ENCODE assay signal across 19 mouse cellular contexts in genomic region chr10:84707752-84708530, GRCm38 (mm10). TPM values are rescaled to one million over a fixed set of nuclear protein-coding genes. Genes with fewer than 3 reads are reported as not detected.
DNase-seq lines count a peak whose midpoint lies in the region; ATAC-seq and TF ChIP-seq lines count a peak whose summit lies in the region.
"Had no signal": no experiment of that assay in that cellular context is flagged by ENCODE, and none has a peak within 500 bp of the region (broad histone marks: within the 10 kb centered on the region; RNA-seq: fewer than 3 reads in every experiment).

No protein-coding gene starts in this region.

- no peaks in the 10 kb centered on the region for H3K27me3 ChIP-seq in forebrain, embryonic 16.5 days (replicated peaks; ENCODE audit: control insufficient read depth, insufficient read depth, low read length)
- H3K27me3 ChIP-seq in forebrain, embryonic 12.5 days, result peaks cover 42% of the 10 kb centered on the region
- H3K27me3 ChIP-seq in kidney, postnatal 0 days (ENCODE audit: insufficient read depth, low read length), result no peaks in the 10 kb centered on the region
- H3K27me3 ChIP-seq in kidney, embryonic 15.5 days, result no peaks in the 10 kb centered on the region
- 0 out of 2 replicates have a peak, but pooled peaks cover 5% of the 10 kb centered on the region for H3K27me3 ChIP-seq in midbrain, embryonic 14.5 days (ENCODE audit: control insufficient read depth, insufficient read depth, low read length)
- H3K27me3 ChIP-seq: embryonic facial prominence, embryonic 15.5 days; heart, embryonic 12.5 days; liver, embryonic 15.5 days had no signal

- H3K4me2 ChIP-seq in forebrain, embryonic 16.5 days (ENCODE audit: low read length), result no peak overlapping the region
- no peak overlapping the region for H3K4me2 ChIP-seq in forebrain, embryonic 12.5 days
- no peak overlapping the region for H3K4me2 ChIP-seq in kidney, postnatal 0 days (ENCODE audit: low read length)
- no peak overlapping the region for H3K4me2 ChIP-seq in kidney, embryonic 15.5 days
- H3K4me2 ChIP-seq in midbrain, embryonic 14.5 days (ENCODE audit: low read length), result no peak overlapping the region
- H3K4me2 ChIP-seq: embryonic facial prominence, embryonic 15.5 days; heart, embryonic 12.5 days; limb, embryonic 13.5 days; liver, embryonic 15.5 days had no signal

- ATAC-seq in forebrain, embryonic 16.5 days, result peak; percentile 18; the same call in 1 of the 2 replicates
- no peak for ATAC-seq in forebrain, embryonic 12.5 days (ENCODE audit: low FRiP score)
- ATAC-seq in kidney, postnatal 0 days (replicated peaks; ENCODE audit: low FRiP score, low read depth), result no peak
- no peak for ATAC-seq in kidney, embryonic 15.5 days (replicated peaks; ENCODE audit: low FRiP score)
- ATAC-seq in midbrain, embryonic 14.5 days (ENCODE audit: low FRiP score, low TSS enrichment), result no peak

- no peaks in the 10 kb centered on the region for H3K9me3 ChIP-seq in forebrain, embryonic 16.5 days (ENCODE audit: control insufficient read depth, low read length)
- no peaks in the 10 kb centered on the region for H3K9me3 ChIP-seq in forebrain, embryonic 12.5 days
- no peaks in the 10 kb centered on the region for H3K9me3 ChIP-seq in kidney, postnatal 0 days (replicated peaks; ENCODE audit: low read length)
- no peaks in the 10 kb centered on the region for H3K9me3 ChIP-seq in kidney, embryonic 15.5 days (replicated peaks)
- H3K9me3 ChIP-seq in midbrain, embryonic 14.5 days (ENCODE audit: control insufficient read depth, low read length), result no peaks in the 10 kb centered on the region
- H3K9me3 ChIP-seq: embryonic facial prominence, embryonic 15.5 days; heart, embryonic 12.5 days; limb, embryonic 13.5 days; liver, embryonic 15.5 days had no signal

- H3K4me3 ChIP-seq in forebrain, embryonic 16.5 days (replicated peaks; ENCODE audit: low read length), result no peak overlapping the region
- H3K4me3 ChIP-seq in forebrain, embryonic 12.5 days (replicated peaks), result no peak overlapping the region
- no peak overlapping the region for H3K4me3 ChIP-seq in kidney, postnatal 0 days (replicated peaks; ENCODE audit: low read depth, low read length)
- H3K4me3 ChIP-seq in kidney, embryonic 15.5 days (replicated peaks), result no peak overlapping the region
- no peak overlapping the region for H3K4me3 ChIP-seq in midbrain, embryonic 14.5 days (replicated peaks; ENCODE audit: low read depth, low read length)
- H3K4me3 ChIP-seq: embryonic facial prominence, embryonic 15.5 days; heart, embryonic 12.5 days; limb, embryonic 13.5 days; liver, embryonic 15.5 days had no signal

- no peak overlapping the region for H3K27ac ChIP-seq in forebrain, embryonic 16.5 days (ENCODE audit: low read length)
- no peak overlapping the region for H3K27ac ChIP-seq in forebrain, embryonic 12.5 days
- no peak overlapping the region for H3K27ac ChIP-seq in kidney, postnatal 0 days
- H3K27ac ChIP-seq in kidney, embryonic 15.5 days, result no peak overlapping the region
- no peak overlapping the region for H3K27ac ChIP-seq in midbrain, embryonic 14.5 days (replicated peaks; ENCODE audit: low read depth, low read length)
- H3K27ac ChIP-seq: embryonic facial prominence, embryonic 15.5 days; limb, embryonic 13.5 days; stomach, postnatal 0 days had no signal

- TF ChIP-seq CTCF in kidney, postnatal 0 days (IDR thresholded peaks at IDR 0.05; ENCODE audit: low read depth), result no peak

- H3K36me3 ChIP-seq in forebrain, embryonic 16.5 days (ENCODE audit: control insufficient read depth, insufficient read depth), result no peaks in the 10 kb centered on the region
- 0 out of 2 replicates have a peak, but pooled peaks cover 3% of the 10 kb centered on the region for H3K36me3 ChIP-seq in forebrain, embryonic 12.5 days (replicated peaks)
- H3K36me3 ChIP-seq in kidney, postnatal 0 days (ENCODE audit: insufficient read depth, low read length), result no peaks in the 10 kb centered on the region
- H3K36me3 ChIP-seq in kidney, embryonic 15.5 days, result peaks cover 10% of the 10 kb centered on the region
- no peaks in the 10 kb centered on the region for H3K36me3 ChIP-seq in midbrain, embryonic 14.5 days (ENCODE audit: control insufficient read depth, insufficient read depth, low read length)
- H3K36me3 ChIP-seq: embryonic facial prominence, embryonic 15.5 days; heart, embryonic 12.5 days had no signal

- WGBS in forebrain, embryonic 16.5 days, result 9% methylated on average over 14 of the region's 14 CpGs
- WGBS in forebrain, embryonic 12.5 days, result 15% methylated on average over 14 of the region's 14 CpGs
- WGBS in kidney, postnatal 0 days, result 55% methylated on average over 14 of the region's 14 CpGs
- WGBS in kidney, embryonic 15.5 days, result 39% methylated on average over 14 of the region's 14 CpGs
- 11% methylated on average over 14 of the region's 14 CpGs for WGBS in midbrain, embryonic 14.5 days

- DNase-seq in kidney, postnatal 0 days (ENCODE audit: low spot score), result peak; percentile 19
- peak; percentile 33 for DNase-seq in WW6 (ENCODE audit: low read depth, low spot score)
- DNase-seq in midbrain, embryonic 14.5 days, result peak; percentile 52
- no peak for DNase-seq in thymus, postnatal 14 days
- no peak for DNase-seq in urinary bladder, postnatal 10 days (ENCODE audit: low spot score)
- DNase-seq: adrenal gland, adult 2 months; cerebellum, adult 2 months; gastrocnemius, postnatal 10 days; kidney, postnatal 10 days; layer of hippocampus, adult 9-11 months had no signal

- H3K4me1 ChIP-seq in forebrain, embryonic 16.5 days (replicated peaks; ENCODE audit: control insufficient read depth, insufficient read depth, low read length), result peaks cover 12% of the 10 kb centered on the region
- peaks cover 62% of the 10 kb centered on the region for H3K4me1 ChIP-seq in forebrain, embryonic 12.5 days
- peaks cover 14% of the 10 kb centered on the region; the same call in 1 of the 2 replicates for H3K4me1 ChIP-seq in kidney, postnatal 0 days (replicated peaks; ENCODE audit: insufficient read depth, low read length)
- H3K4me1 ChIP-seq in kidney, embryonic 15.5 days, result peaks cover 27% of the 10 kb centered on the region
- peaks cover 55% of the 10 kb centered on the region for H3K4me1 ChIP-seq in midbrain, embryonic 14.5 days (ENCODE audit: control insufficient read depth, insufficient read depth, low read length)
- H3K4me1 ChIP-seq: limb, embryonic 13.5 days; liver, embryonic 15.5 days had no signal

- H3K9ac ChIP-seq in forebrain, embryonic 16.5 days (replicated peaks; ENCODE audit: low read depth, low read length), result no peak overlapping the region
- H3K9ac ChIP-seq in forebrain, embryonic 12.5 days, result no peak overlapping the region
- H3K9ac ChIP-seq in kidney, postnatal 0 days (ENCODE audit: low read depth, low read length), result no peak overlapping the region
- H3K9ac ChIP-seq in kidney, embryonic 15.5 days, result no peak overlapping the region
- no peak overlapping the region for H3K9ac ChIP-seq in midbrain, embryonic 14.5 days (replicated peaks; ENCODE audit: low read length)
- H3K9ac ChIP-seq: embryonic facial prominence, embryonic 15.5 days; heart, embryonic 12.5 days; limb, embryonic 13.5 days; liver, embryonic 15.5 days had no signal

RNA-seq across cellular contexts. Expression of gene Rfx4, which starts 47.9 kb away (rescaled TPM):
- polyA plus RNA-seq in forebrain, embryonic 16.5 days (2015; fragmentation: Nextera tagmentation; extraction: Ambion mirVana), result 6.9 and 7.2 TPM in 2 replicates
- polyA plus RNA-seq in forebrain, embryonic 12.5 days (2016; fragmentation: Nextera tagmentation; extraction: Ambion mirVana), result 24.8 and 26.5 TPM in 2 replicates
- polyA plus RNA-seq in kidney, postnatal 0 days (2015; fragmentation: Nextera tagmentation; extraction: Ambion mirVana), result 0.05 and 0.18 TPM in 2 replicates
- polyA plus RNA-seq in kidney, embryonic 15.5 days (2015; fragmentation: Nextera tagmentation; extraction: Ambion mirVana), result 0.14 and 0.17 TPM in 2 replicates
- 16.2 and 25.1 TPM in 2 replicates for polyA plus RNA-seq in midbrain, embryonic 14.5 days (2014; fragmentation: Nextera tagmentation; extraction: Ambion mirVana)
- polyA plus RNA-seq: adrenal gland, adult 2 months; intestine, embryonic 16.5 days; liver, embryonic 15.5 days; stomach, postnatal 0 days had no signal

Comparison
In these comparisons a context has a peak if more than half of its experiments do, and no peak if none do; other contexts are left out.
1. DNase-seq: peak in kidney, postnatal 0 days (single experiment), WW6 (single experiment) and midbrain, embryonic 14.5 days (single experiment); none in thymus, postnatal 14 days (single experiment) and urinary bladder, postnatal 10 days (single experiment).